Mouse (Mus musculus) layer of hippocampus, postnatal 25 days (tissue): ENCODE results near the gene Thnsl1. TPM values are rescaled to one million over a fixed set of nuclear protein-coding genes. Genes with fewer than 3 reads are reported as not detected.
"Not testable (repeated sequence)": the region's sequence is repeated elsewhere in the genome, so short reads cannot be mapped to it uniquely, and the experiment has no call there.

Experiments used
- DNase-seq, 2 experiments: peaks; one replicate each; pipeline ENCODE4 v3.0.0; 2022; ENCODE audit warnings: mixed read lengths in 2 of 2, low spot score in 1 of 2; ENCODE audit errors: extremely low spot score in 1 of 2
- total RNA-seq, 2 experiments: library from RNA; stranded (reverse); gene quantifications; 2 replicates each; pipeline ENCODE4 v1.2.3; 2021

Gene Thnsl1
- total RNA-seq, 2 experiments from 2014 or later: 20.0 to 20.6 TPM

DNA sequence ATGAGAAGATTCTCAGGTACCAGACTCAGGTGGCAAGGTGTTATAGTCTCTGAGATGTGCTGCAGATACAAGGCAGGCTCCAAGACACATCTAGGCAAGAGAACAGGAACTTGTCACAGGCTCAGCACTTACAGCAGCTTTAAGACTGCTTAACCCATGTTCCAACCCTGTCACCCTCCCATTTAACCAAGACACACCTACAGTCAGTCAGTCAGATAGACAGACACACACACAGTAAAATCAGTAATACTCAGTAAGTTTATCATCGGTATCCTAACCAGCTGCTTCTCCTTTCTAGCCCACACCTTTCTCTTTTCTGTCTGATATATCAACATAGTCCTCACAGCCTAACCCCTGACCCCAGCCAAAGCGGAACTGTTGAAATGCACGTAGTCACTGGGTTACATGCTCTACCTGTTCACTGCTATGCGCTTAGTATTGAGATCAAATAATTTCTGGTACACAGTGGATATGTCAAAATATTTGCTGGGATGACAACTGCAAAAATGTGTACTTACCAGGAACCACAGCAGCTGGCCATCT lies 30.4 kb downstream of the Thnsl1 start:
- DNase-seq: no peak

DNA sequence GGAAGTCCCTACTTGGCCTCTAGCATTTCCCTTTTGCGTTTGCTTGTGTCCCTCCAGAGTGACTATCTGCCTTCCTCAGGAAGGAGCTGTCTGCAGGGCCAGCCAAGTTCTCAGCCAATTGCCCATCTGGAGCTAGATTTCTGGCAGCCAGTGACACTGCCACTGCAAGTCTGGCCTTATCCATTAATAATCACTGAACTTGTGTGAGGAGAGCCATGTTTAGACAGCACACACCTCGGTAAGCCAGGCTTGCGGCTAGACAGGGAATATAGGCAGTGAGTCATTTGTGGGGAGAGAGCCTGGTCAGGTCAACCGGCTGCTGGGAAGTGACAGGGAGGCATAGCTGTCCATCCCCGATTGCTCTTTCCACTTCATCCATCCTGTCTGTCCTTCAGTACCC lies 31.3 kb downstream of the Thnsl1 start:
- no peak for DNase-seq

DNA sequence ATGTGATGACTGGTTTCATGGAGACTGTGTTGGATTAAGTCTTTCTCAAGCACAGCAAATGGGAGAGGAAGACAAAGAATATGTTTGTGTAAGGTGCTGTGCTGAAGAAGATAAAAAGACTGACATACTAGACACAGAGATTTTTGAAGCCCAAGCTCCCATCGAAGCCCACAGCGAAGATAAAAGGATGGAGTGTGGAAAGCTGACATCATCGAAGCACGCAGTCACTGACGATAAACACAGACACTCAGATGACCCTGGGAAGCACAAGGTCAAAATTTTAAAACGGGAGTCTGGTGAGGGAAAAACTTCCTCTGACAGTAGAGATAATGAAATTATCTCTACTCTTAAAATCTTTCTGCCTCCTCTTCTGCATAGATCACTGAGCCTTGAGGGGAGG lies 38.6 kb downstream of the Thnsl1 start:
- not testable (repeated sequence) for DNase-seq

DNA sequence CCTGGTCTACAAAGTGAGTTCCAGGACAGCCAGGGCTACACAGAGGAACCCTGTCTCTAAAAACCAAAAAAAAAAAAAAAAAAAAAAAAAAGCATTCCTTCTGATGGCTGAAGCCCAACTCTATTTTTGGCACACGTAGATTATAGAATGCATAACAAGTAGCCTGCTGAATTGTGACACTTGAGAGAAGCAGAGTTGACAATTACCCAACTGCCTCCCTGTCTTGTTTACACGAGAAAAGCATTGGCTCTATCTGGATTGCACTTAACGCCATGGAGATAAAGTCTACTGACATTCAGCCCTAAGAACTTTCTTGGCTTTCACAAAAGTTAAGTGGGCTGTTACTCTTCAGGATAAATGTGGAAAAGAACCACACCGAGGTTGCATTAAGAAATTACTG lies 39.5 kb downstream of the Thnsl1 start:
- no peak for DNase-seq

DNA sequence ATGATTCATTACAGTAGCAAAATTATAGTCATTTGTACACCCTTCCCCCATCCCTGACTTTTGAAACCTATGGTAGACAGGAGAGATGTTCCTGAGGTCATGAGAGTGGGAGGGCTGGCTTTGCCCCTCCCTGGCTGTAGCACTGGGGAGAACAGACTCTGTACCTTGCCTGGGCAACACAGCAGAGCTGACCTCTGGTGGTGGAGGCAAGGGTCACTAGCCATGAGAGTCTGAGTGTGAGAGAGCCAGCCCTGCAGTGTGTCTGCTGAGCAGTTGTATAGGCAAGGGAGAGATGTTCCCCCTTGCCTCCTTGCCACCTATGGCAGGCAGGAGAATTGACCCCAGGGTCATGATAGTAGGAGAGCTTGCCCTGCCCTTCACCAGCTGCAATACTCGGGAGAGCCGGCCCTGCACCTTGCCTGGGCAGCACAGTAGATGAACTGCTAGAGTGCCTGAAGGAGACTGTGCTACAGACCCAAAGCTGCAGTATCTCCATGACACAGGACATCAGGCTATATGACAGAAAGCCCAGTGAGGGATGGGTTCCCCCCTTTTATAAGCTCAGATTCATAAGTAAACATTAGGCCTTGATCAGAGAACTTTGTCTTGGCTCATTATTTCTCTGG lies 40.1 kb downstream of the Thnsl1 start:
- DNase-seq: no peak

DNA sequence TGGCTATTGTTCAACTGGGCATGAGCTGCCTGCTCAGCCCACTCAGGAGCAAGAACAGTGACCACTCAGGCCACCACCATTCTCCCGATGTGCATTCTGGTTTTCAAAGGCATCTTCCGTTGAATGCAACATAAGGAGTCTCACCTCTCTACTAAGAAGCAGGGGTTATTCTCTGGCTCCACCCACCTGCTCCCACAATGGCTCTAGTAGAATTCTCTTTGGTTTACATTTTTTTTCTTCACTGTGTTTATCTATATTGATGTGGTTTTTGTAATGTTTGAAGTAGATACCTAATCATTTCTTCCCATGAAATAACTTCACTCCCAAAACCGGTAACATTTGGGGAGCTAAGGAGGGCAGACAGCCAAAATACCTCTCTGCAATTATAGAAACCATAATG lies 48.1 kb downstream of the Thnsl1 start:
- DNase-seq: no peak

DNA sequence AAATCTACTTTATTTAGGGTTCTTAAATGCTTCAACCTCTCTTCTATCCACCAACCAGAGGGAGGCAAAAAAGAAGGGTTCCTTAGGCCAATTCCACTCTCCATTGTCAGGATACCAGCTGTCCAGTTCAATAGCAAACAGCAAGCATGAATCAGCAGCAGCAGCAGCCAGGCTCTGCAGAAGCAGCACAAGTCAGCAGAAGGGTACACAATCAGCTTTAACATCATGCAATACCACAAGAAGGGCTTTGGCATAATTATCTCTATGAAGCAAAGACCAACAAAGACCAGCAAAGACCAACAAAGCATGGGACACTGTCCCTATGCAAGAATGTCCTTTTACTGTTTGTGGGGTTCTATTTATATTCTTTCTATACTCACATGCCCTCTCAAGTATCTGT lies 48.8 kb downstream of the Thnsl1 start:
- DNase-seq: no peak

DNA sequence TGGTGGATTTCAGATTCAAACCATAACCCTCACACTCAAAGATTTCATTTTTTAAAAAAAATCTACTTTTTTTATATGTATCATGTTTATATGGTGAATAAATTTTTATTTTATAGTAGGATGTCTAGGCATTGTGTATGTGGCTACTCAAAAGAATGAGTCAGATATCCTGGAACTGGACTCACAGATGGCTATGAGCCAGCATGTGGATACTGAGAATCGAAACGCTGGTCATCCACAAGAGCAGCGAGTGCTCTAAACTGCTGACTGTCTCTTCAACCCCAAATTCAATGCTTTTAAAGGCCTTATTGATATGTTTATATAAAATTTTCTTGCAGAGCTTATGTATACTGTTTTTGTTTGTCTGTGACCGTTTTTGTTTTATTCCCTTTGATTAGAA lies 52.8 kb downstream of the Thnsl1 start:
- DNase-seq: no peak

DNA sequence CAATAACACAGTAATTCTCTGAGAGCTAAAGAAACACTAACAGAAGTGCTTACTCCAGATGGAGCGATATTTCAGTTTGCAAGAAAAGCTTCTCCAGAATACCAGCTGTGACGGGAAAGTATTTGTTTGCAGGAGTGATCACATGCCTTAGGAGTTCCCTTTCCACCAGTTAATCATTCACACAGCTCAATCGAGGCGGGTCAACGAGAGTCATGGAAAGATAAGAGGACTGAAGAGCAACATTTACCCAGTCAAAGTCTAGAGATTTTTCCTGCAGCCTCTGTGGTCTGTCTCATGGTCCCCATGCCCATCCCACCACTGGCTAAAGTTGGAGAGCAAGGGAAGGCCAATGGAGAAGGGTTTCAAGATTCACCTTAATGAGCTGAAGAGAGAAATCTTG lies 53.6 kb downstream of the Thnsl1 start:
- DNase-seq: no peak

DNA sequence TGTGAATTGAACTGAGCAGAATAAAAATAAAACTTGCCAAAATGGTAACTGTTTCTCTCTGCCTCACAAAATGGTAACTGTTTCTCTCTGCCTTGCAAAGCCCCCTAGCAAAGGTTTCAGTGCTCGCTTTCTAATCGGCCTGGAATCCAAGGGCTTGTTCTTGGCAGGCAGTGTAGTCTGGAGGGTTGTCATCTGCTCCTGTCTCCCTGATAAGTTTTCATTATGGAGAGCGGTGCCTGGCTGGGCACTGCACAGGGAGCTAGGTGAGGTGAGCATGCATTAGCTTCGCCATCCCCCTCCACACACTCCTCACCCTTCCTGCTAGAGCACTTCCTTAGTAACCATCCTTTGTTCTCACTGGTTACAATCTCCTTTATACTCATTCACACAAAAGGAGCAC lies 54.5 kb downstream of the Thnsl1 start:
- no peak for DNase-seq

DNA sequence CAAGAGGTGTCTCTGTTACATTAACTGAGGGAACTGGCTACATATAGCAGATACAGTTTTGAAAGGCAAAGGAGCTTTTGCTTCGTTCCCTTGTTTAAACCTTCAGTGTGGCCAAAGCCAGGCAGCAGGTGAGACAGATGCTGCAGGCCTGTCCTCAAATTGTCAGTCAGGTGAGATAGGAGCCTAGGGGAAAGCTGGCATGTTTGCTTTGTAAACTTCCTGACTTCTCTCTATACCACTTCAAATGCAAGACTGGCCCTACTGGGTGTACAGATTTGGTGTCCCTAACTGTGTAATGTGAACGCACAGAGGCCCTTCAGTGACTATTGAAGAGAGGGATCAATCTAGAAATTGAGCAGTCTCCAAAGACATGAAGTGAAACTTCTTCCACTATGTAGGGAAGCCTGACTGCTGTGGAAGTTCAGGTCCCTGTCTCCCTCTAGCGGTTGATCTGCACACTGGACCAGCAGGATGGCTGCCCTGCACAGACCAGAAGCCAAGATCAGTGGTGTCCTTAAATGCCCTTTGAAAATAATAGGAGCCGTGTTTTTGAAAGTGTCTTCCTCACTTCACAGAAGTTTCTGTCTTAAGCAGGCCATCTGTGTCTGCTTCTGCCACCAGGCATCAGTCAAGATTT lies 56.0 kb downstream of the Thnsl1 start:
- DNase-seq: peak in 1 of 2 experiments; percentile 43

DNA sequence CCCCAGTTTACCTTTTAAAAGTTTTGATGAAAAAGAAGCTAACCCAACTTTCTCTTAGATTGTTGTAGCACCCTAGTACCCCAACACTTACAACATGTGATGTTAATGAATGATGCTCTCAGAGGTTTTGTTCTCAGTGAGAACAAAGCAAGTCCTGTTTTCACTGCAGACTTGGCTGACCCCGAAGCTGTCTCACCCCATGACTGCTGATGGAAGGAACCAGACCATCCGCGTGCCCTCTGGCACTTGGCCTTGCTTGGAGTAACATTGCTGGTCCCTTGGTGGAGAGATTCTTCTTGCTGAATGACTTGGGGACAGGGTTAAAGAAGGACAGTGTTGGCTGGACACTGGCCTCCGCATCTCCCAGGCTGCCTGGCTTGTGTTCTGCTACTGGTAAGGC lies 58.5 kb downstream of the Thnsl1 start:
- DNase-seq: no peak

Other genes starting within 250 kb of the Thnsl1 start
- gene Arhgap21, start 236.8 kb upstream of the Thnsl1 start, total RNA-seq: 100 to 1,000 TPM; 295 to 351 TPM
- 1 to 10 TPM; 1.9 to 2.3 TPM for gene Enkur, start 359 bp upstream of the Thnsl1 start, total RNA-seq
- 10 to 100 TPM; 77.5 to 78.9 TPM for gene Gpr158, start 161.8 kb downstream of the Thnsl1 start, total RNA-seq